Mouse (Mus musculus): ENCODE data around the gene Zfp697.
"Not testable (repeated sequence)": the region's sequence is repeated elsewhere in the genome, so short reads cannot be mapped to it uniquely, and the experiment has no call there.

The Zfp697 gene

DNA sequence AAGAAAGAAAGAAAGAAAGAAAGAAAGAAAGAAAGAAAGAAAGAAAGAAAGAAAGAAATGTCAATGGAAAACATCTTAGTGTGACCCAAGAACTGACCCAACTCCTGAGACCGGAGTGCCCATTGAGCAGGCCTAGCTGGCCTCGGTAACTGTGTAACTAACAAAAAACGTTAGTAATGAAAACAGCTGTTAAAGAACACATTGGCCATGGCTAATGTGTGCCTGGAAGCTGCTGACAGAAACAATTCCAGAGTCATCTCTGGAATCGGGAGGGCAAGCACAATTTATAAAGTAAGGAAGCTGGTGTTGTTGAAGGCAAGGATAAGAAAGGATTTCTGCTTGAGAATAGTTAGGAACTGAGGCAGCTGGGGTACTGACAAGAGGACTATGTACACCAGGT is 14.0 kb upstream of the Zfp697 start:
- DNase-seq (ENCODE audit: inconsistent age in 2 of 2, low spot score in 1 of 2), result no peak

DNA sequence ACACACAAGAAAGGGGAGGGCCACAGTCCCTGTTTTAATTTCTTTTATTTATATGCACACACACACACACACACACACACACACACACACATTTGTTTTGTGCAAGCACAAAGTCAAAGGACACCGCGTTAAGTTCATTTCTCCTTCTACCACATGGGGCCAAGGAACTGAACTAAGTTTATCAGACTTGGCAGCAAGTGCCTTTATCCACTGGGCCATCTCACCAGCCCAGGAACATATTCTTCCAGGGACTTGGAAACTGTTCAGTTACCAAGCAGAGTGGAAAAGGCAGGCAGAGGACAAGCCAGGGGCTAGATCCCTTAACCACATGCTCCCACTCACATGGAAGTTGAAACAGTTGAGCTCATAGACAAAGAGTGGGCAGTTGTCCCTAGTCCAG is 13.5 kb upstream of the Zfp697 start:
- no peak for DNase-seq (ENCODE audit: inconsistent age in 2 of 2, low spot score in 1 of 2)

DNA sequence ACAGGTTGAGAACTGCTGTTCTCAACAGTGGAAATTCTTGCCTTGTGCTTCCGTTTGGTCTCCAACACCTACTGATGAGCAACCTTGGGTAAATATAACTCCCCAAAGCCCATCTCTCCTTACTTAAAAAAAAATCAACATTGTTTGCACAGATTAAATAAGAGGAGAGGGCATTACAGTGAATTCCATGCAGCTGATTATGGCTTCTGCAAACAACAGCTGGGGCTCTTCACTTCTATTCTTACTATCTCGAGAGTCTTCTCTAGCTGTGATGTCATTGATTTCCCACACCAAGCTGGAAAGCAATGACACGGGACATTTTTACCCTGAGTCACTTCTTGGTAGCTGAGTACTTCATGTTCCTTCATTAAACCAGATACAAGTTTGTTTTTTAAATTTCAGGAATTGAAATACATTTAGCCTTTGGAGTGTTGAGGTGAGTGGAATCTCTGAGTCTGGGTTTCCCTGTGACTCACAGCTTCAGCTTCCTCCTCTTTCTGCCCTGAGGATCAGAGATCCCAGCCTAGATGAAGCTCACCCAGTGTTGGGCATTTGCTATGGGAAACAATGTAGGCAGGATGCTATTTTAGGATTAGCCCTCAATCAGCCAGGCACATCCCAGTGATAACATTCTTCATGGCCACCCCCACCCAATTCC is 8.1 kb upstream of the Zfp697 start:
- peak; percentile 17 to 44 for DNase-seq (ENCODE audit: inconsistent age in 2 of 2, low spot score in 1 of 2)

DNA sequence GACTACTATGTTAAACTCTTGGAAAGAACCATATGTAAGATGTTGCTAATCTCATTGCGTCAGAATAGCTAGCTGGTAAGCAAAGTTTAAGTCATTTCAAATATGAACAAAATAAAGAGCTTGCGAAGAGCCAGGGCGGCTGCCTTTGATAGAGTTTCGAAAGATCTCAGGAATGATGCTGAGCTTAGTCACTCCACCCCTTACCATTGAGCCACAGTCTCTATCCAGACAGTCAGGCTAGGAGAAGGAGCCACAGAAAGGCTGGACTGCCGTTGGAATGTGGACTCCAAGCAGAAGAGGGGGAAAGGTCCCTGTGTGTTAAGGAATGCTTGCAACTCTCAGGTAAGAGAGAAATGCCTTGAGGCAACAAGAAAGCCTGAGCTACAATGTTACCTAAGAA is 7.3 kb upstream of the Zfp697 start:
- no peak for DNase-seq (ENCODE audit: inconsistent age in 2 of 2, low spot score in 1 of 2)

DNA sequence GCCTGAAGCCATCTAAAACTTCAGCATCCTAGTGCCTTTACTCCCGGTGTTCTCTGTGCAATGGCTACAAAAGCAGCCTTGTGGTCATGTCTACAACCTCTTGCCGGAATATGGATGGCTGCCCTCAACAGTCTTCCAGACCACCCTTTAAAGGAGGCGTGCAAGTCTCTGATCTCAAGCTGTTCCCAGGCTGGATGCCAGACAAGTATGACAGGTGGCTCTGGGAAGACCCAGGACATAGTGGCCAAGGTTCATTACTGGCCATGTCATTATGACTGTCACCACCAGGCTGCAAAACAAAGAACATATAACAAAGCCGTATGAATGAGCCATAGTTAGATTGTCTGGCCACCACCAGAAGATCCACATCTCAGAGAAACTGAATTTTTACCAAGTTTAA is 4.0 kb upstream of the Zfp697 start:
- no peak for DNase-seq (ENCODE audit: inconsistent age in 2 of 2, low spot score in 1 of 2)

DNA sequence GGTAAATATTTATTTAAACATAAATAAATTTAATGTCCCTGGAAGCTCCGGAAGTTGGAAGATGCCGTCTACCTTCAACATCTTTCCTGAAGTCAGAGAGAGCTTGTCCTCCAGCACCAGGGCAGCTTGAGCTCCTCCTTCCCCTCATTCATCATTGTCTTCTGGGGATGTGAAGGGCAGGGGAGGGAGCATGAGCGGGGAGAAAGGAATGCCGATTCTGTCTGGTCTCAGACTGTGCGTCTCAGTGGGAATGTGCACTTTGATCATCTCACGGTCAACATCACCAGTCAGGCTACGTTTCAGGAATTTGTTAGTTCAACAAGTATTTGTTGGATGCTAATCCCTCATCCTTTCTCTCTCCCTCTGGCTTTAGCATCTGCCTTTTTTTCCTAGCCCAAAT is 3.0 kb upstream of the Zfp697 start:
- DNase-seq (ENCODE audit: inconsistent age in 2 of 2, low spot score in 1 of 2), result peak; percentile 61 to 73

DNA sequence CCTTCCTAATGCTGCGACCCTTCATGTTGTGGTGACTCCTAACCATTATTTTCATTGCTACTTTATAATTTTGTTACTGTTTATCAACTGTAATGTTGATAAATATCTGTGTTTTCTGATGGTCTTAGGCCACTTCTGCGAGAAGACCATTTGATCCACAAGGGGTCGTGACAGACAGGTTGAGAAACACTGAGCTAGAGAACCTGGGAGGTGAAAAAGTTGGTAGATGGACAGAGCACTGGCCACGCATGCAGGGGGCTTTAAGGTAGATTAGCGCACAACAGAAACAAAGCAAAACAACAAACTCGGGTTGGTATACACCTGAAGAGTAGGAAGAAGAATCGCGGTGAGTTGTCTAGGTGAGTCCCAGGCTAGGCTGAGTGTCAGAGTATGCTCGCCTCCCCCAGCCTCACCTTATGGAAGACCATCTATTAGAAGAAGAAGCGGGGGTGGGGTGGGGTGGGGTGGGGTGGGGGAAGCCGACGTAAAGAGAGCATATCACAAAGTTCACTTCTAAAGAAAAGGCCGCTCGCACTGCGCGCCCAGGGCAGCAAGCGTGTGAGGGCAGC is 500 bp upstream of the Zfp697 start:
- DNase-seq (ENCODE audit: inconsistent age in 2 of 2, low spot score in 1 of 2), result peak in 1 of 2 experiments; percentile 43

DNA sequence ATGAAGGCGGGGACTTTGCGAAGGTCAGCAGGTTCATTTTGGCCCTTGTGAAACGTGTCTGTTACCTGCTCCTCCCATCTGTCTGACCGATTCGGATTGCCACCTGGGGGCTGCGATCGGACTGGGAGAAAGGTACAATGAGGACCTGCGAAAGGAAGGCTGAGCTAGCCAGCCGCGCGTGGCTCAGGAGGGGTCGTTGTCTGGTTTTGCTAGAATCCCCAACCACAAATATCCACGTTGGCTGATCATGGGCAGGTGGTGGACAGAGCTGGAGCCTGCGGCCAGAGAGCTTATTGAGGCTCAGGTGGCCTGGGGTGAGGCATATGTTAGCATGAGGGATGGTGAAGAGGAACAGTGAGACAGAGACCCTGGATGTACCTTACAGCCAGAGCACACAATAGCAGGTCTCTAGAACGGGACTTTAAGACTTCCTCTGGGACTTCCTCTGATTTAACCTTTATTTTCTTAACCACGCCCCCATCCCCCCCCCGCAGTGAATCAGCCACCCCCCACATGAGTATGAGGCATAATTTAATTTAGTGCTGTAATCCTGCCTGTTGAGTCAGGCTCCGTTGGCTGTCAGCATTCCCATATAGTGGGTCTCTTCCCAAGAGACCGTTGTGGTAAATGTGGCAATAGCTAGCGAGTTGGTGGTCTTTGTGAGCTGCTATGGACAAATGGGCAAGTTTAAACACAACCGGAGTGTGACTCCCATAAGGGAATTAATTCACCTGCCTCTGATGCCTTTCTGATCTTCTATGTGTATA is 946 bp downstream of the Zfp697 start:
- peak; percentile 31 to 65 for DNase-seq (ENCODE audit: inconsistent age in 2 of 2, low spot score in 1 of 2)

DNA sequence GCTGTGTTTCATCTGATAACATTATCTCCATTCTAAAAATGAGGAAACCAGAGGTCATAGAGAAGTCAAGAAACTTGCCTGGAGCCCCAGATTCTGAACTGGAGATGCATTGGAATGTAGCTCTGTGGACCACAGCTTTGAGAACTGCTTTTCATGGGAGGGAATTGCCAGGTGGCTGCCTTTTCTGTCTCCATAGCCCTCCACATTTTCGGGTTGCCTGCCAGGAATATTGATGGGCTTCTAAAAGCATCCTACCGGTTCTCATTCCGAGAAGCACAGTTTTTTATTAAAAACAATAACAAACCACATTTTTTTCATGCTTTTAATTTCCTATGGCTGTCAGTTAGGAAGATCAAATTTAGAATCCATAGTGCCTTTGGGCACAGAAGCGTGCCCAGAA is 4.8 kb downstream of the Zfp697 start:
- DNase-seq (ENCODE audit: inconsistent age in 2 of 2, low spot score in 1 of 2), result no peak

DNA sequence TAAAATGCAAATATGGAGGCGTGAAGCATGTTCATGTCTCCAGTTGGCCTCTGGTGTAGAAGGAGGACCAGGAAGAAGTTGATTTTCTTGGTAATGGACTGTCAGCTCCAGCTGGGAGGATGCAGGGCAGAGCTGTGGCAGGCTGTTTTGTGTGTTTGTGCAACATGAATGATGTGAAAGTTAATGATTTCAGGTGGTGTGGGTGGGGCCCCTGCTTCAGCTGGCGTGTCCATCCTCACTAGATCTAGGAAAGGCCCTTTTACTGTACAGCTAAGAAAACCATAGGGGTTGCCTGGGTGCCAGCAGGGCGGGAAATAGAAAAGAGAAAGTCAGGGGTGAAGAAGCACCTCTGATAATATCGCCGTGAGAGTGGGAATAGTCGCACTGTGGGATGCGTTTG is 5.5 kb downstream of the Zfp697 start:
- DNase-seq (ENCODE audit: inconsistent age in 2 of 2, low spot score in 1 of 2), result no peak

DNA sequence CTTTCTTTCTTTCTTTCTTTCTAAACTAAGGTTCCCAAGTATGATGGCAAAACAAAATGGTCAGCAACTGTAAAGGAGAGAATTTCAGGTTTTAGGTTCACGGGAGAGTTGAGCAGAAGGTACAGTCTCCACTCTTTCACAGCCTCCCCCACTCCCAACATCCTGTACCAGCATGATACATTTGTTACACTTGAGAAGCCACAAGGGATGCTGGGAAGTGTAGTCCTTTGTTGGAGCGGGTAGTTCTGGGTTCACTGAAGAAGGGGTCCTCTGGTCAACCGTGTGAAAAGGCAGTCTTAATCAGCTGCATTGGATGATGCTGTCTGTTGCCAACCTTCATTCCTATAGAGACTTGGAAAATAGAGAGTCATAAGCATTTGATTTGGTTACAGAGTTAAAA is 7.0 kb downstream of the Zfp697 start:
- DNase-seq (ENCODE audit: inconsistent age in 2 of 2, low spot score in 1 of 2), result no peak

DNA sequence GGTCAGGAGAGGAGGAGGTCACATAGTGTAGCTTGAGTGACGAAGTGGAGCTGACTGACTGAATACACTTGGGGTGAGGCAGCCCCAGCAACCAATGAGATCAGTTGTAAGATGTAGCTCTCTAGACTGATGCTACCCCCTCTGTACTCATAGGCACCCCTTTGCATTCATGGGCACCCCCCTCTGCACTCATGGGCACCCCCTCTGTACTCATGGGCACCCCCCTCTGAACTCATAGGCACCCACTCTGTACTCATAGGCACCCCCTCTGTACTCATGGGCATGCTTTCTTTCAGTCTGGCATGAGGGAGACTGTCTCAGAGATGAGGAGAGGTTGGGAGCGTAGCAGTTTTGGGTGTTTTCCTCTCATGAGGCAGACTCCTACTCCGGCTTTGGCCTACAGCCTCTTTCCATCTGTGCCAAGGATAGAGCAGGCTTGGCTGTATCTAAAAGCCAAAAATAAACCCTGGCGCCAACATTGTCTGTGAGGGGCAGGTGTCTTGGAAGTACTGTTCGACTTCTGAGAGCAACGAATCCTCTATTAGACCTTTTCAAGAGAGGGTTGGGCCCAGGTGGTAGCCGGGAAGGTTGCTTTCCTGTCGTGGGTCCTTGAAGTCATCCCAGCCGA is 22.1 kb downstream of the Zfp697 start:
- DNase-seq (ENCODE audit: inconsistent age in 2 of 2, low spot score in 1 of 2), result not testable (repeated sequence)

DNA sequence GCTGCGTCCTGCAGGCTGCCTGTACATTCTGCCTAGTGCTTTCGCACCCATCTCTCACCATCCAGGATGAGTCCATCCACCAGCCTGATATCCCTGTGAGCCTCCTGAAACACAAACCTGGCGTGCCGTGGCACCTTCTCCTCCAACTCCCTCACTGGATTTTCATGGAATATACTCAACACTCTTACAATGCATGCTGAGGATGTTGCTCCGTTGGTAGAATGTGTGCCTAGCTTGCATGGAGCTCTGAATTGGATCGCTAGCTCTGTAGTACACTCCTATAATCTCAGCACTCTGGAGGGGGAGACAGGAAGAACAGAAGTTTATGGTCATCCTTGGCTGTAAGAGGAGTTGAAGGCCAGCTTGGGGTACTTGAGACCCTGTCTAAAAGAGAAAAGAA is 23.6 kb downstream of the Zfp697 start:
- DNase-seq (ENCODE audit: inconsistent age in 2 of 2, low spot score in 1 of 2), result not testable (repeated sequence)

DNA sequence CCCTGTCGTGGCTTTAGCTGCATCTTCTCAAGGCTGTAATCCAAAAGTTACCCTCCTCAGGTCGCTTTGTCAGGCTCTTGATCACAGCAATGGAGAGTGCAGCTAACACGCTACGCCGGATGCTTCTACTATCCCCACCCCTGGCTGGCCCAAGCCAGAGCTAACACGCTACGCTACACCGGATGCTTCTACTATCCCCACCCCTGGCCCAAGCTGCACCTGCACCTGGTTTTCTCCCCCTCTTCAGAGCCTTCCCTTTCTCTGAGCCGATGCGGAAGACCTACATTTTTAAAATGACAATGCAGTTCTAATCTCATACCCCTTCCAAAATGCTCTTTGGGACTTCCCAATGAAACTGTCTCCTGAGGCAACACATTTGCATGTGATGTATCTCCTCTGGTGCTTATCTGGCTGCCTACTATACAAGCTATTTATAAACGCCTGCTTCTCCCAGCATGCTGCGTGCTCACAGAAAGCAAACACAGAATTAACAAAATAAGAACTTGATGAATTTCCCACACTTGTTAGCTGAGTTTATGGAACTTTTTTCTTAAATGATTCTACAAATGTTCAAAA is 24.4 kb downstream of the Zfp697 start:
- not testable (repeated sequence) for DNase-seq (ENCODE audit: inconsistent age in 2 of 2, low spot score in 1 of 2)

DNA sequence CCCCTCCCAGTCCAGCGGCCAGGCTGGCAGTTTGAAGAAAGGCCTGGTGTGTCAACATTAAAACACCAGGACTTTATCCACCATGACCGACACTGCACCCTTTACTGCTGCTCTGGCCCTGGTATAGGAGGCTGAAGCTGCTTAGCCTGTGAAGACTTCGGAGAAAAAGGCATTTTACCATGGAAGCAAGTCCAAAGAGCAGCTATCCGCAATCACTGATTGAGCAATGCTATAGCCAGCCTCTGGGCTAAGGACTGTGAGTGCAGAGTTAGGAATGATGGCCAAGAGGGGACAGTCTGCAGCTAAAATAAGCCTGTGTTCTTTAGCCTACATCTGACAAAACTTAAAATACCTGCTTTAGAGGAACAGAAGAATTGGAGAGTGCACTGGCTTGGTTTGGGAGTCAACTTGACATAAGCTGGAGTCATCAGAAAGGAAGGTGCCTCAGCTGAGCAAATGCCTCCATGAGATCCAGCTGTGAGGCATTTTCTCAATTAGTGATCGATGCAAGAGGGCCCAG is 25.1 kb downstream of the Zfp697 start:
- DNase-seq (ENCODE audit: inconsistent age in 2 of 2, low spot score in 1 of 2), result not testable (repeated sequence)

DNA sequence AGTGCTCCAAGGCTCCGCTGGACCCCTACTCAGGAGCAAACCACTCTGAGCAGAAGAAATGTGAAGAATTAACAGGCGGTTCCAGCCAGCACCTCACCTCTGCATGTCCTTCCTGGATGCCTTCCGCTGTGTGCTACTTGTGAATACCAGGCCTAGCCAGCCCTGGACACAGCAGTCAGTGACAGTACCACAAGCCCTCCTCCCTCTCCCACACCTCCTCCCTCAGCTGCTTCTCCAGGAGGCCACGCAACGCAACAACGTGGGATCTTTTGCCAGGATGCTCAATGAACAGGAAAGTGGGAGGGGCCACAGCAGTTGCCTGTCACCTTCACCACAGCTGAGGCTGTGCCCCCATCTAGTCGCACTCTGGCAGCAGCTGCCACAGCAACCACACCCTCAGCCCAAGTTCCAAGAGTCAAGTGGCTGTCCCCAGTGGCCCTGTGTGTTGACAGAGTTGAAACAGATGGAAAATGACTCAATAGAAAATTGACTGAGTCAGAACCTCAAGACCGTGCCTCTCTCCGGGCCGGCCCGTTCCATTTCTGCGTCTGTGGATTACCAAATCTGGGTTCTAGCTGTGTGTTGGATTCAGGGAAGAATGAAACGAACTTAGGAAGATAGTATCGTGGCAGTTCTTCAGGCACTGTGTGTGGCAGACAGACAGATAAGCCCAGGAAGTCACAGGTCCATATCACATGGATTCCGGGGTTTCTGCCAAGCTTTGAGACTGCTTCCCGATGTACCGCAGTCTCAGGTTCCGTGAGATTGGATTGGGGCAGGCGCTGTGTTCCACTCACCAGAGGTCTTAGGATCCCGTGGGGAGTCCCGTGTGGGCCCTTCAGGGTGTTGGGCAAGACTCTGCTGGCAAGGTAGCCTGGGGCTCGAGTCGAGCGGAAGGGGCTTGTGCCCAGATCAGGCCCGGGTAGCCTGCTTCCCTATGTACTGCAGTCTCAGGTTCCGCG is 28.6 kb downstream of the Zfp697 start:
- not testable (repeated sequence) for DNase-seq (ENCODE audit: inconsistent age in 2 of 2, low spot score in 1 of 2)

DNA sequence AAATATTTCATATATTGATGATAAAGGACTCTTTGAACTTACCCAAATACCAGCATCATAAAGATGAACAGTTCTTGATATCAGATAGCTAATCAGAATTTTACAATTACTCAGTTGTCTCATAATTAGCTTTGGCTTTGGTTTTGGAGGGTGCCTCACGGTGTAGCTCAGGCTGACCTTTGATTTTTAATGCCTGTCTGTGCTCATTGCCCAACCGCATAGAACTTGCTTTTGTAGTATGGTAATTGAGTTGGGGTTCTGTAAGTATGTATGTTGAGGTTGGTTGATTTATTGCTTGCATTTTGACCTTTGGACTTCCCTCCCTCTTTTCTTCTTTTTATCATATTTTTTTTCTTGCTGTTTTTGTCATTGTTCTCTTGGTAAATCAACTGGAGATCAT is 31.5 kb downstream of the Zfp697 start:
- no peak for DNase-seq (ENCODE audit: inconsistent age in 2 of 2, low spot score in 1 of 2)

DNA sequence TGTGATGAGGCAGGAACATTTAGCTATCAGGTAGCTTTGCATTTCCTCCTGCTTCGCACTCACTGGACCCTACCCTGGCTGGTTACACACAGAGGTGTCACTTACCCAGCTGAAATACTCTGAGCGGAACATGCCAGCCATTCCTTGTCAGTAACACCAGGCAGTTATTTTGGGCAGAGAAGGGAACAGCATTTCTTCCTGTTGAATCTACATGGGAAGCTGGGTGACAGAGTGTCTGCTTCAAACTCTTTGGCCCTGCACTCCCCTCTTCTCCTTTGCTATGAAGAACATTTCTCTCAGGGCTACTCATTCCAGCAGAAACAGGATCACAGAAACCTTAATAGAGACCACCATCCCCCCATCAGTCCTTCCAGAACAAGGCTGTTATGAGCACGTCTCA is 32.0 kb downstream of the Zfp697 start:
- no peak for DNase-seq (ENCODE audit: inconsistent age in 2 of 2, low spot score in 1 of 2)

DNA sequence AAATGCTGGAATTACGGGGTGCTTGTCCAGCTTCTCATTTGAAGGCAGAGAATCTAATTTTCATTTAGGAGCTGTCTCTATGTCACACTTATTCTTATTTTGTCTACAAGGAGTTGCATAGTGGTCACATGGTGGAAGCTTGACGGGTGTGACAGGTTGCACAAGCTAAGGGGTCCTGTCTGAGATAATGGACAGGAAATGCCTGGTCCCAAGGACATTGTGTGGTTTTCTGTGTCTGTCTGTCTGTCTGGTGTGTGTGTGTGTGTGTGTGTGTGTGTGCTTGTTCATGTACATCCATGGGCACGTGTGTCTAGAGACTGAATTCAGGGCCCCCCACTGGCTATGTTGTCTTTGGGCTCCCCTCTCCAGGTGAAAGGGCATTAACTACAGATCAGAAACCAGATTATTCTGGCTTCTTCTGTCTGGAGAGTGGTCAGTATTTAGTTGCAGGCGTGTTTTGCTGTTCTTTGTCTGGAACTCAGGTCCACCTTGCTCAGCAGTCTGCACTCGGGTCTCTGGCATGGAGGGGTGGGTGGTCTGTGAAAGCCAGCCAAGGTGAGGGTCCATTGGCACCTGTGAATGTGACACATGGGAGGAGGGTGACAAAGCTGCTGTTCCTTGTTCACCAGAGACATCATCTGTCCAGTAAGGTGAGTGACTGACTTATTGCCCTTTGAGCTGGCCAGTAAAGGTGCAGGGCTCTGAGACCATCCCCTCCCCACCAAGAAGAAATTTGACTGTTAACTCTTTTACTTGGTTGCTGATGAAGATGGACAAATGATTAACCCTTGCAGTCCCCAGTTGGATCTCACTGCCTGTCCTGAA is 34.4 kb downstream of the Zfp697 start:
- peak in 1 of 2 experiments; percentile 24 for DNase-seq (ENCODE audit: inconsistent age in 2 of 2, low spot score in 1 of 2)
